Mouse (Mus musculus) embryonic facial prominence, embryonic 11.5 days (tissue): ENCODE data around the gene Plch2. TPM values are rescaled to one million over a fixed set of nuclear protein-coding genes. Genes with fewer than 3 reads are reported as not detected.
A peak's percentile ranks its signal among the peaks of the same experiment; 100 is the strongest.

Experiments
- ATAC-seq: fragments of 200-750 bp; cut with Nextera tagmentation; replicated peaks from 2 replicates; pipeline ENCODE4 v1.8.0; 2017; ENCODE audit warnings: low read depth; ENCODE audit not compliant: insufficient number of reproducible peaks, low FRiP score, low TSS enrichment
- DNase-seq: peaks from one replicate; pipeline ENCODE4 v3.0.0-alpha.2; 2015; ENCODE audit warnings: low spot score
- H3K27ac ChIP-seq: fragments of 300-500 bp; sonication (generic); replicated peaks from 2 replicates; pipeline ENCODE4 v1.5.1; 2014; ENCODE audit warnings: mild to moderate bottlenecking, low read depth, low read length, control low read depth
- H3K27me3 ChIP-seq: fragments of 300-500 bp; sonication (generic); 2 replicates; pipeline ENCODE4 v1.6.1; 2014; ENCODE audit warnings: mild to moderate bottlenecking, low read length, moderate library complexity, mixed read lengths; ENCODE audit not compliant: control insufficient read depth, insufficient read depth
- H3K36me3 ChIP-seq: fragments of 300-500 bp; sonication (generic); replicated peaks from 2 replicates; pipeline ENCODE4 v1.6.1; 2014; ENCODE audit warnings: low read depth, mild to moderate bottlenecking, low read length, moderate library complexity, mixed read lengths; ENCODE audit not compliant: control insufficient read depth, insufficient read depth
- H3K4me1 ChIP-seq: fragments of 300-500 bp; sonication (generic); 2 replicates; pipeline ENCODE4 v1.6.1; 2014; ENCODE audit warnings: low read length, mixed read lengths; ENCODE audit not compliant: control insufficient read depth, insufficient read depth
- H3K4me2 ChIP-seq: fragments of 300-500 bp; sonication (generic); 2 replicates; pipeline ENCODE4 v1.6.1; 2014; ENCODE audit warnings: low read depth, mild to moderate bottlenecking, control low read depth, low read length, moderate library complexity
- H3K4me3 ChIP-seq: fragments of 300-500 bp; sonication (generic); 2 replicates; pipeline ENCODE4 v1.5.1; 2014; ENCODE audit warnings: low read depth, low read length, control low read depth
- H3K9ac ChIP-seq: fragments of 300-500 bp; sonication (generic); replicated peaks from 2 replicates; pipeline ENCODE4 v1.6.1; 2014; ENCODE audit warnings: mild to moderate bottlenecking, control low read depth, low read length
- H3K9me3 ChIP-seq: fragments of 300-500 bp; sonication (generic); replicated peaks from 2 replicates; pipeline ENCODE4 v1.6.1; 2016; ENCODE audit warnings: mild to moderate bottlenecking, low read length, inconsistent platforms, mixed read lengths; ENCODE audit not compliant: control insufficient read depth
- WGBS: fragments of 180-500 bp; shearing (Covaris S2); extraction: QIAGEN DNeasy Blood & Tissue Kit; methylation state at CpG from one replicate; pipeline ENCODE4 v1.1.7; 2014; 5-methylcytosine and 5-hydroxymethylcytosine counted together
- polyA plus RNA-seq: library from polyadenylated mRNA; unstranded; fragments of >200 nt; fragmentation: Nextera tagmentation; extraction: Ambion mirVana; gene quantifications from 2 replicates; pipeline ENCODE4 v1.2.1, GENCODE M21; 2014

Gene Plch2
- polyA plus RNA-seq, 1 experiment from 2014 or later = 1.4 TPM

GRCm38 (mm10) chr4:154999379-154999778 is 57.2 kb downstream of the Plch2 start:
- WGBS = 85% methylated on average over 5 of the region's 5 CpGs
- Histone ChIP-seq H3K27ac (no peak overlapping the region), H3K36me3 (no peaks in the 10 kb centered on the region), H3K4me1 (no peaks in the 10 kb centered on the region; the same call in 1 of the 2 replicates), H3K27me3 (no peaks in the 10 kb centered on the region), H3K9me3 (no peaks in the 10 kb centered on the region), H3K4me2 (no peak overlapping the region), H3K9ac (no peak overlapping the region), H3K4me3 (no peak overlapping the region)
- ATAC-seq (no peak), DNase-seq (no peak)

GRCm38 (mm10) chr4:154996572-154997154 is 59.9 kb downstream of the Plch2 start:
- WGBS = 32% methylated on average over 8 of the region's 8 CpGs
- no peak overlapping the region for H3K27ac ChIP-seq

DNA sequence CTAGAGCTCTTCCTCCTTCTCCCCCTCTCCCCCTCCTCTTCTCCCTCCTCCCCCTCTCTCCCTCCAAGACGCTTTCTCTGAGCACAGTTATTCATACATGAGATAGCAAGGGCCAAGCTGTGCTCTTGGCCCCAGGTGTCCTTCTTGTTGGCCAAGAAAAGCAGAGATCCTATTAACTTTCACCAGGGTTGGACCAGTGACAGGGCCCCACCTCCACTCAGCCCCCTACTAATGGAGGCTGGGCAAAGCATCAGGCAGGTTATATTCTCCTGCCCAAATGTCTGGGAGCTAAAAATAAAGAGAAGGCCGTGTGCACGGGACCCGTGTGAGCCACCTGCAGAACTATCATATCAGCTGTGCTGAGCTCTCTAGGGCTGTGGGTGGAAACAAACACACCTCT is 61.7 kb downstream of the Plch2 start:
- WGBS = 89% methylated on average over 4 of the region's 4 CpGs
- H3K36me3 ChIP-seq = no peaks in the 10 kb centered on the region
- no peak for ATAC-seq

More at GRCm38 (mm10) chr4:154996572-154997154, 59.9 kb downstream of the Plch2 start:
- H3K4me3 ChIP-seq = no peak overlapping the region
- no peaks in the 10 kb centered on the region; the same call in 1 of the 2 replicates for H3K4me1 ChIP-seq
- no peak overlapping the region for H3K9ac ChIP-seq
- no peaks in the 10 kb centered on the region for H3K27me3 ChIP-seq
- ATAC-seq = no peak
- no peaks in the 10 kb centered on the region for H3K36me3 ChIP-seq
- no peak overlapping the region for H3K4me2 ChIP-seq
- no peaks in the 10 kb centered on the region for H3K9me3 ChIP-seq
- no peak for DNase-seq

DNA sequence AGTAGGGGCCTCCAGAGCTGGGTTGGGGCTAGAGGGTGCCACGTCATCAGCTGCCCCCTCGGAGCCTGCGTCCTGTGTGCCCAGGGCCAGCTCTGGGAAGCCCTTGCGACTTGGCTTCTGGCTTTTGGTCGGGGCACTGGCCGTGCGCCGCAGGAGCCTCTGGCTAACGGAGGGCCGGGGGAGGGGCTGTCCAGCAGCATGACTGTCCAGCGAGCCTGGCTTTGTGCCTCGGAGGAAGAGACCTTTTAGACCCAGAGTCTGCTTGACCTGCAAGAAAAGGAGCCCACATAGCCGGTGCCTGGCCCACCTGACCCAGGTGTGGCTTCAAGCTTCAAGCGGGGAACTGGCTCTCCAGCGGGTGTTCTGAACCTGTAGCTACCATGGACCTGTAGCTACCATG is 69.8 kb downstream of the Plch2 start:
- Histone ChIP-seq H3K4me3 (no peak overlapping the region), H3K4me2 (no peak overlapping the region), H3K9ac (no peak overlapping the region), H3K27ac (no peak overlapping the region), H3K36me3 (no peaks in the 10 kb centered on the region), H3K4me1 (peaks cover 6% of the 10 kb centered on the region), H3K9me3 (no peaks in the 10 kb centered on the region), H3K27me3 (peaks cover 3% of the 10 kb centered on the region; the same call in 1 of the 2 replicates)
- WGBS = 64% methylated on average over 15 of the region's 15 CpGs
- ATAC-seq = no peak
- no peak for DNase-seq

More for the DNA sequence above, 61.7 kb downstream of the Plch2 start:
- no peak for DNase-seq
- Histone ChIP-seq H3K4me2 (no peak overlapping the region), H3K27me3 (no peaks in the 10 kb centered on the region), H3K9me3 (no peaks in the 10 kb centered on the region), H3K4me1 (no peaks in the 10 kb centered on the region; the same call in 1 of the 2 replicates), H3K9ac (no peak overlapping the region), H3K4me3 (no peak overlapping the region), H3K27ac (no peak overlapping the region)

DNA sequence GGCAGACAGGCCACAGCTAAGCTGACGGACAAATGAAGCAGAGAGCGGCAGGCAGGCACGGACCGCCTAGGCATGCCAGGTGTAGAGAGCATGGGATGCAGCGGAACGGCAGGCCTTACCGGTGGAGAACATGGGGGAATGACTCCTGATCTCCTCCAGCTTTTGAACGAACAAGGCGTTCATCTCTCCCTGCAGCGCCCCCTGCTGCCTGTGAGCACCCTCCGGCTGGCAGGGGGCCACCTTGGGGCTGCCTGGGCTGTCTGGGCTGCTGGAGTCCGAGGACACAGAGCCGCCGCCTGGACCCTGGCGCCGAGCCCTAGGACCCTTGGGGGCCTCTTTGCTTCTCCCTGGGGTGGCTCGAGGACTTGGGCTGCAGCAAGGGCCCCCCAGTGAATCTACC is 70.5 kb downstream of the Plch2 start:
- Histone ChIP-seq H3K27me3 (peaks cover 3% of the 10 kb centered on the region; the same call in 1 of the 2 replicates), H3K9me3 (no peaks in the 10 kb centered on the region), H3K9ac (peak overlapping the region; percentile 14; the same call in 1 of the 2 replicates), H3K4me1 (peaks cover 6% of the 10 kb centered on the region), H3K4me3 (no peak overlapping the region), H3K36me3 (no peaks in the 10 kb centered on the region), H3K4me2 (no peak overlapping the region), H3K27ac (no peak overlapping the region)
- 24% methylated on average over 17 of the region's 17 CpGs for WGBS
- peak; percentile 83 for DNase-seq
- no peak for ATAC-seq

DNA sequence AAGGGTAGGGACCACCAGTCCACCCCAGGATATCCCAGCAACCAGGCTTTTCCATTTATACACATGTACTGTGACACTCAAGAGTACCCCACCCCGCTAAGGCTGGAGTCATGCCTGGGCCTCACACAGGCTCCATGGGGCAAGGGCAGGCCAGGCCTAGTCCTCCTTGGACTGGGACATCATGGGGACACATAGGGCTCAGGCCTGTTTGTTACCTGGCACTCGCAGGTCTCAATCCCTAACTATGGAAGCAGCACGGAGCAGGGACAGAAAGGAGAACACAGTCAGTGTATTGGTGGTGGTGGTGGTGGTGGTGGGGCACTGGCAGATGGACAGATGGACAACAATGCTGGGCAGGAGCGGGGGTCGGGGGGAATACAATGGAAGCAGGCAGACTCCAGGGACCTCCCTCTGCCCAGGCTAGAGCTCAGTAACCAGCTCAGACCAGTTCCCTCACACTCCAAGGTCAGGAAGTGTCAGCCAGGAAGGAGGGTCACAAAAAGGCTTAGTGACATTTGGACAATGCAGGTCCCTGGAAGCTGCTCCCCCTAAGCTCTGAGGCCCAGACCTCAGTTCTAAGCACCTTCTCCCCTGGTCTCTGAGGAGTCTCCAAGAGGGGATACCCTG is 71.3 kb downstream of the Plch2 start:
- Histone ChIP-seq H3K4me2 (no peak overlapping the region), H3K4me3 (no peak overlapping the region), H3K27me3 (peaks cover 3% of the 10 kb centered on the region; the same call in 1 of the 2 replicates), H3K27ac (no peak overlapping the region), H3K9me3 (no peaks in the 10 kb centered on the region), H3K9ac (no peak overlapping the region), H3K4me1 (peaks cover 6% of the 10 kb centered on the region), H3K36me3 (no peaks in the 10 kb centered on the region; the same call in 1 of the 2 replicates)
- ATAC-seq (no peak), DNase-seq (no peak)
- WGBS = 69% methylated on average over 5 of the region's 5 CpGs

DNA sequence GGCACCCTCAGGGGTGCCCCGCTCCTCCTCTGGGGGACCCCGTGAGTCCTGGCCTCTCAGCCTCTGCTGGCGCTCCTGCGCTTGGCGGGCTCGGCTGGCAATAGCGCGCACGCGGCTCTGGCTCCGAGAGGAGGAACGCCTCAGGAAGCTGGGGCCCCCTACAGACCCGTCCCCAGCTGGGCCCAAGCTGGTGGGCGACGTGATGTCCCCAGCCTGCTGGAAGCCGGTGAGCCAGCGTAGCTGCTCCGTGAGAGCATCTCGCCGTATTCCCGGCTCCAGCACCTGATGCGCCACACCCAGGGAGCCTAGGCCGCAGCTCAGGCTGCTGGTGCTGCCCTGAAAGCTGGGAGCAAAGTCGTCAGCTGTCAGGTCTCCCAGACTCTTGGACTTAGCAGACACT is 72.8 kb downstream of the Plch2 start:
- DNase-seq = no peak
- Histone ChIP-seq H3K4me3 (no peak overlapping the region), H3K27me3 (peaks cover 3% of the 10 kb centered on the region; the same call in 1 of the 2 replicates), H3K9me3 (no peaks in the 10 kb centered on the region), H3K4me1 (peaks cover 6% of the 10 kb centered on the region), H3K4me2 (peak overlapping the region; percentile 7; the same call in 1 of the 2 replicates), H3K36me3 (no peaks in the 10 kb centered on the region; the same call in 1 of the 2 replicates), H3K9ac (peak overlapping the region; percentile 18; the same call in 1 of the 2 replicates), H3K27ac (no peak overlapping the region)
- 21% methylated on average over 24 of the region's 24 CpGs for WGBS
- ATAC-seq = no peak
